Mouse (Mus musculus) hindbrain, embryonic 16.5 days (tissue): Measurements from ENCODE around the gene Cotl1. TPM values are rescaled to one million over a fixed set of nuclear protein-coding genes. Genes with fewer than 3 reads are reported as not detected.
A peak's percentile ranks its signal among the peaks of the same experiment; 100 is the strongest.

Experiments used
- ATAC-seq: fragments of 200-750 bp; cut with Nextera tagmentation; 2 replicates; pipeline ENCODE4 v1.8.0; 2017; ENCODE audit warnings: moderate TSS enrichment, moderate library complexity
- H3K27ac ChIP-seq: fragments of 300-500 bp; sonication (generic); 2 replicates; pipeline ENCODE4 v1.5.1; 2014; ENCODE audit warnings: low read depth, mild to moderate bottlenecking, control low read depth, low read length, moderate library complexity
- H3K27me3 ChIP-seq: fragments of 300-500 bp; sonication (generic); replicated peaks from 2 replicates; pipeline ENCODE4 v1.6.1; 2014; ENCODE audit warnings: low read length; ENCODE audit not compliant: control insufficient read depth, insufficient read depth
- H3K36me3 ChIP-seq: fragments of 300-500 bp; sonication (generic); 2 replicates; pipeline ENCODE4 v1.6.1; 2014; ENCODE audit warnings: mild to moderate bottlenecking, low read length, moderate library complexity, mixed read lengths; ENCODE audit not compliant: control insufficient read depth, insufficient read depth
- H3K4me1 ChIP-seq: fragments of 300-500 bp; sonication (generic); 2 replicates; pipeline ENCODE4 v1.6.1; 2014; ENCODE audit warnings: low read depth, low read length; ENCODE audit not compliant: control insufficient read depth, insufficient read depth
- H3K4me2 ChIP-seq: fragments of 300-500 bp; sonication (generic); 2 replicates; pipeline ENCODE4 v1.6.1; 2014; ENCODE audit warnings: mild to moderate bottlenecking, low read length, control low read depth, moderate library complexity
- H3K4me3 ChIP-seq: fragments of 300-500 bp; sonication (generic); 2 replicates; pipeline ENCODE4 v1.5.1; 2014; ENCODE audit warnings: mild to moderate bottlenecking, low read length, control low read depth, moderate library complexity
- H3K9ac ChIP-seq: fragments of 300-500 bp; sonication (generic); 2 replicates; pipeline ENCODE4 v1.6.1; 2014; ENCODE audit warnings: low read depth, mild to moderate bottlenecking, control low read depth, low read length, moderate library complexity
- H3K9me3 ChIP-seq: fragments of 300-500 bp; sonication (generic); 2 replicates; pipeline ENCODE4 v1.6.1; 2014; ENCODE audit warnings: mild to moderate bottlenecking, low read length, moderate library complexity; ENCODE audit not compliant: control insufficient read depth
- WGBS: fragments of 180-500 bp; shearing (Covaris S2); extraction: QIAGEN DNeasy Blood & Tissue Kit; methylation state at CpG from one replicate; pipeline ENCODE4 v1.1.7; 2014; 5-methylcytosine and 5-hydroxymethylcytosine counted together
- polyA plus RNA-seq: library from polyadenylated mRNA; unstranded; fragments of >200 nt; fragmentation: Nextera tagmentation; extraction: Ambion mirVana; gene quantifications from 2 replicates; pipeline ENCODE4 v1.2.1, GENCODE M21; 2015

Cotl1 gene
- polyA plus RNA-seq, 1 experiment from 2014 or later = 112 TPM

GRCm38 (mm10) chr8:119844577-119844976 is 4.2 kb upstream of the Cotl1 start:
- Histone ChIP-seq H3K4me2 (no peak overlapping the region), H3K36me3 (no peaks in the 10 kb centered on the region), H3K27me3 (no peaks in the 10 kb centered on the region), H3K27ac (no peak overlapping the region), H3K9ac (no peak overlapping the region), H3K4me1 (peaks cover 7% of the 10 kb centered on the region), H3K4me3 (no peak overlapping the region), H3K9me3 (no peaks in the 10 kb centered on the region)
- no peak for ATAC-seq
- WGBS = 56% methylated on average over 8 of the region's 8 CpGs

GRCm38 (mm10) chr8:119843444-119843843 is 3.1 kb upstream of the Cotl1 start:
- no peak overlapping the region for H3K4me3 ChIP-seq
- no peak overlapping the region for H3K9ac ChIP-seq
- H3K27ac ChIP-seq = no peak overlapping the region
- 4% methylated on average over 4 of the region's 4 CpGs for WGBS
- H3K36me3 ChIP-seq = no peaks in the 10 kb centered on the region
- H3K4me1 ChIP-seq = peaks cover 12% of the 10 kb centered on the region
- H3K4me2 ChIP-seq = no peak overlapping the region
- ATAC-seq = no peak
- H3K27me3 ChIP-seq = no peaks in the 10 kb centered on the region
- no peaks in the 10 kb centered on the region for H3K9me3 ChIP-seq

GRCm38 (mm10) chr8:119840905-119841411 is 614 bp upstream of the Cotl1 start:
- Histone ChIP-seq H3K4me3 (peak overlapping the region; percentile 91), H3K27ac (peak overlapping the region; percentile 77), H3K36me3 (no peaks in the 10 kb centered on the region), H3K9me3 (no peaks in the 10 kb centered on the region), H3K4me1 (peaks cover 35% of the 10 kb centered on the region), H3K27me3 (no peaks in the 10 kb centered on the region), H3K4me2 (peak overlapping the region; percentile 66), H3K9ac (peak overlapping the region; percentile 68)
- 7% methylated on average over 8 of the region's 8 CpGs for WGBS
- peak; percentile 34 for ATAC-seq

GRCm38 (mm10) chr8:119839419-119840021 is 824 bp downstream of the Cotl1 start:
- H3K9me3 ChIP-seq = no peaks in the 10 kb centered on the region
- ATAC-seq = 0 out of 2 replicates have a peak, but pooled peaks have one; percentile 1
- peak overlapping the region; percentile 92 for H3K9ac ChIP-seq
- H3K4me1 ChIP-seq = peaks cover 44% of the 10 kb centered on the region
- peak overlapping the region; percentile 66 for H3K4me2 ChIP-seq
- H3K4me3 ChIP-seq = peak overlapping the region; percentile 91
- H3K36me3 ChIP-seq = peaks cover 4% of the 10 kb centered on the region; the same call in 1 of the 2 replicates
- no peaks in the 10 kb centered on the region for H3K27me3 ChIP-seq
- 5% methylated on average over 14 of the region's 14 CpGs for WGBS
- H3K27ac ChIP-seq = peak overlapping the region; percentile 83

GRCm38 (mm10) chr8:119838983-119839340 is 1.4 kb downstream of the Cotl1 start:
- WGBS = 33% methylated on average over 4 of the region's 4 CpGs
- Histone ChIP-seq H3K9ac (peak overlapping the region; percentile 92), H3K36me3 (peaks cover 5% of the 10 kb centered on the region; the same call in 1 of the 2 replicates), H3K4me1 (peaks cover 44% of the 10 kb centered on the region), H3K9me3 (no peaks in the 10 kb centered on the region), H3K27ac (peak overlapping the region; percentile 83), H3K27me3 (no peaks in the 10 kb centered on the region), H3K4me3 (peak overlapping the region; percentile 91), H3K4me2 (peak overlapping the region; percentile 66)
- ATAC-seq = no peak

GRCm38 (mm10) chr8:119838100-119838982 is 2.0 kb downstream of the Cotl1 start:
- Histone ChIP-seq H3K4me3 (peak overlapping the region; percentile 91), H3K27ac (no peak overlapping the region), H3K27me3 (no peaks in the 10 kb centered on the region), H3K36me3 (peaks cover 5% of the 10 kb centered on the region; the same call in 1 of the 2 replicates), H3K4me2 (peak overlapping the region; percentile 66), H3K4me1 (peaks cover 44% of the 10 kb centered on the region), H3K9me3 (no peaks in the 10 kb centered on the region), H3K9ac (peak overlapping the region; percentile 92)
- 58% methylated on average over 19 of the region's 19 CpGs for WGBS
- no peak for ATAC-seq

GRCm38 (mm10) chr8:119837553-119838071 is 2.7 kb downstream of the Cotl1 start:
- Histone ChIP-seq H3K4me1 (peaks cover 51% of the 10 kb centered on the region), H3K4me2 (peak overlapping the region; percentile 66), H3K27ac (peak overlapping the region; percentile 0; the same call in 1 of the 2 replicates), H3K36me3 (peaks cover 5% of the 10 kb centered on the region; the same call in 1 of the 2 replicates), H3K9ac (peak overlapping the region; percentile 44), H3K9me3 (no peaks in the 10 kb centered on the region), H3K4me3 (peak overlapping the region; percentile 91), H3K27me3 (no peaks in the 10 kb centered on the region)
- WGBS = 35% methylated on average over 10 of the region's 10 CpGs
- ATAC-seq = no peak

GRCm38 (mm10) chr8:119836831-119837230 is 3.5 kb downstream of the Cotl1 start:
- Histone ChIP-seq H3K4me1 (peaks cover 59% of the 10 kb centered on the region), H3K4me3 (no peak overlapping the region; the same call in 1 of the 2 replicates), H3K27me3 (no peaks in the 10 kb centered on the region), H3K9me3 (no peaks in the 10 kb centered on the region), H3K27ac (no peak overlapping the region), H3K9ac (no peak overlapping the region), H3K36me3 (peaks cover 5% of the 10 kb centered on the region; the same call in 1 of the 2 replicates), H3K4me2 (peak overlapping the region; percentile 66)
- ATAC-seq = no peak
- WGBS = 62% methylated on average over 4 of the region's 4 CpGs

- no peak for ATAC-seq
- H3K4me1 ChIP-seq = peaks cover 68% of the 10 kb centered on the region
- H3K9me3 ChIP-seq = no peaks in the 10 kb centered on the region
- no peak overlapping the region for H3K4me2 ChIP-seq
- no peak overlapping the region for H3K9ac ChIP-seq
- H3K36me3 ChIP-seq = peaks cover 5% of the 10 kb centered on the region; the same call in 1 of the 2 replicates
- H3K27ac ChIP-seq = no peak overlapping the region
- no peak overlapping the region for H3K4me3 ChIP-seq
- H3K27me3 ChIP-seq = no peaks in the 10 kb centered on the region
- 79% methylated on average over 5 of the region's 5 CpGs for WGBS
Measured at GRCm38 (mm10) chr8:119835270-119835669, 5.1 kb downstream of the Cotl1 start.
